Mouse (Mus musculus) layer of hippocampus, postnatal 10 days (tissue): Measurements from ENCODE around the gene Nfe2l3. TPM values are rescaled to one million over a fixed set of nuclear protein-coding genes. Genes with fewer than 3 reads are reported as not detected.
A peak's percentile ranks its signal among the peaks of the same experiment; 100 is the strongest.

Experiments used
- DNase-seq, 2 experiments: peaks; one replicate each; pipeline ENCODE4 v3.0.0; 2021; ENCODE audit warnings: low spot score in 2 of 2
- total RNA-seq, 2 experiments: library from RNA; stranded (reverse); gene quantifications; 2 replicates each; pipeline ENCODE4 v1.2.3; 2021

Gene Nfe2l3
- total RNA-seq, 2 experiments from 2014 or later, result 4.4 to 4.7 TPM

- DNase-seq, result no peak
Observed at GRCm38 (mm10) chr6:51442191-51442835, 9.8 kb downstream of the Nfe2l3 start.

- no peak for DNase-seq
Observed at GRCm38 (mm10) chr6:51452927-51453503, 20.5 kb downstream of the Nfe2l3 start.

GRCm38 (mm10) chr6:51454949-51455348 lies 22.5 kb downstream of the Nfe2l3 start:
- no peak for DNase-seq

- no peak for DNase-seq
Observed at GRCm38 (mm10) chr6:51456198-51456597, 23.7 kb downstream of the Nfe2l3 start.

- no peak for DNase-seq
Observed at GRCm38 (mm10) chr6:51457283-51457682, 24.8 kb downstream of the Nfe2l3 start.

- no peak for DNase-seq
Observed at GRCm38 (mm10) chr6:51457770-51458387, 25.4 kb downstream of the Nfe2l3 start.

- no peak for DNase-seq
Observed at GRCm38 (mm10) chr6:51458925-51459312, 26.4 kb downstream of the Nfe2l3 start.

GRCm38 (mm10) chr6:51459313-51460020 lies 27.0 kb downstream of the Nfe2l3 start:
- no peak for DNase-seq

- DNase-seq, result no peak
Observed at GRCm38 (mm10) chr6:51460021-51460360, 27.5 kb downstream of the Nfe2l3 start.

GRCm38 (mm10) chr6:51460363-51460762 lies 27.9 kb downstream of the Nfe2l3 start:
- no peak for DNase-seq

GRCm38 (mm10) chr6:51467649-51468048 lies 35.2 kb downstream of the Nfe2l3 start:
- no peak for DNase-seq

GRCm38 (mm10) chr6:51468891-51469561 lies 36.6 kb downstream of the Nfe2l3 start:
- peak; percentile 76 to 82 for DNase-seq

- peak; percentile 100 for DNase-seq
Observed at GRCm38 (mm10) chr6:51469715-51470310, 37.3 kb downstream of the Nfe2l3 start, which contains the start of gene Hnrnpa2b1. Gene Hnrnpa2b1, minus strand, starts transcription at chr6:51469894.

GRCm38 (mm10) chr6:51470311-51471178 lies 38.1 kb downstream of the Nfe2l3 start, which contains the start of gene Cbx3:
Gene Cbx3, plus strand, starts transcription at chr6:51470360.
- peak; percentile 83 to 92 for DNase-seq

GRCm38 (mm10) chr6:51471179-51471505 lies 38.7 kb downstream of the Nfe2l3 start:
- DNase-seq, result no peak

GRCm38 (mm10) chr6:51471782-51472181 lies 39.3 kb downstream of the Nfe2l3 start:
- DNase-seq, result no peak

GRCm38 (mm10) chr6:51472213-51472612 lies 39.7 kb downstream of the Nfe2l3 start:
- DNase-seq, result no peak

- DNase-seq, result no peak
Observed at GRCm38 (mm10) chr6:51479136-51479731, 46.8 kb downstream of the Nfe2l3 start.

- DNase-seq, result no peak
Observed at GRCm38 (mm10) chr6:51481548-51481947, 49.1 kb downstream of the Nfe2l3 start.

- DNase-seq, result no peak
Observed at GRCm38 (mm10) chr6:51483861-51484260, 51.4 kb downstream of the Nfe2l3 start.
